Mouse (Mus musculus): ENCODE measurements at regions not wholly inside any gene's neighbourhood (a gene's known extent, or its start where the extent isn't known, plus 50 kb on each side); places are given as distances from the start of the nearest gene placed in this dataset.

- TF ChIP-seq FLI1 (IDR thresholded peaks at IDR 0.05; ENCODE audit: low read length) = no peak
- no peak for TF ChIP-seq GATA1 (IDR thresholded peaks at IDR 0.05; ENCODE audit: borderline replicate concordance, low read length)
Observed at GRCm38 (mm10) chr3:34765151-34765550, 114.9 kb downstream of the Sox2 start.

Measured in megakaryocyte, embryonic 14.5 days (primary cell).